Mouse (Mus musculus): Measurements from ENCODE around the gene Tnik.

The Tnik gene

GRCm38 (mm10) chr3:28616386-28616785 lies 353.4 kb downstream of the Tnik start:
- DNase-seq (ENCODE audit: low spot score) = no peak

GRCm38 (mm10) chr3:28617008-28617627 lies 354.1 kb downstream of the Tnik start:
- DNase-seq (ENCODE audit: low spot score) = no peak

- no peak for DNase-seq (ENCODE audit: low spot score)
Observed at GRCm38 (mm10) chr3:28621792-28622191, 358.8 kb downstream of the Tnik start.

GRCm38 (mm10) chr3:28626816-28627215 lies 363.8 kb downstream of the Tnik start:
- no peak for DNase-seq (ENCODE audit: low spot score)

GRCm38 (mm10) chr3:28636778-28637177 lies 373.8 kb downstream of the Tnik start:
- DNase-seq (ENCODE audit: low spot score) = no peak

GRCm38 (mm10) chr3:28638957-28639356 lies 375.9 kb downstream of the Tnik start:
- DNase-seq (ENCODE audit: low spot score) = peak; percentile 23

- no peak for DNase-seq (ENCODE audit: low spot score)
Observed at GRCm38 (mm10) chr3:28643252-28643947, 380.4 kb downstream of the Tnik start.

GRCm38 (mm10) chr3:28652574-28652973 lies 389.6 kb downstream of the Tnik start:
- no peak for DNase-seq (ENCODE audit: low spot score)

- no peak for DNase-seq (ENCODE audit: low spot score)
Observed at GRCm38 (mm10) chr3:28653043-28653442, 390.0 kb downstream of the Tnik start.

- no peak for DNase-seq (ENCODE audit: low spot score)
Observed at GRCm38 (mm10) chr3:28654740-28655139, 391.7 kb downstream of the Tnik start.

GRCm38 (mm10) chr3:28658349-28658748 lies 395.3 kb downstream of the Tnik start:
- DNase-seq (ENCODE audit: low spot score) = no peak

GRCm38 (mm10) chr3:28680851-28681250 lies 417.8 kb downstream of the Tnik start:
- no peak for DNase-seq (ENCODE audit: low spot score)

- DNase-seq (ENCODE audit: low spot score) = no peak
Observed at GRCm38 (mm10) chr3:28681866-28682265, 418.9 kb downstream of the Tnik start.

- no peak for DNase-seq (ENCODE audit: low spot score)
Observed at GRCm38 (mm10) chr3:28682411-28682810, 419.4 kb downstream of the Tnik start.

- DNase-seq (ENCODE audit: low spot score) = no peak
Observed at GRCm38 (mm10) chr3:28685510-28685909, 422.5 kb downstream of the Tnik start.

GRCm38 (mm10) chr3:28694811-28695210 lies 431.8 kb downstream of the Tnik start:
- DNase-seq (ENCODE audit: low spot score) = no peak

- no peak for DNase-seq (ENCODE audit: low spot score)
Observed at GRCm38 (mm10) chr3:28695608-28696007, 432.6 kb downstream of the Tnik start.

GRCm38 (mm10) chr3:28696162-28696561 lies 433.1 kb downstream of the Tnik start:
- no peak for DNase-seq (ENCODE audit: low spot score)

- DNase-seq (ENCODE audit: low spot score) = no peak
Observed at GRCm38 (mm10) chr3:28697797-28698196, 434.8 kb downstream of the Tnik start, which contains the start of gene Slc2a2. Gene Slc2a2, plus strand, starts transcription at chr3:28697903.

- no peak for DNase-seq (ENCODE audit: low spot score)
Observed at GRCm38 (mm10) chr3:28699601-28700000, 436.6 kb downstream of the Tnik start.

- DNase-seq (ENCODE audit: low spot score) = no peak
Observed at GRCm38 (mm10) chr3:28705522-28706137, 442.6 kb downstream of the Tnik start.

GRCm38 (mm10) chr3:28706736-28707135 lies 443.7 kb downstream of the Tnik start:
- DNase-seq (ENCODE audit: low spot score) = no peak

GRCm38 (mm10) chr3:28709740-28710139 lies 446.7 kb downstream of the Tnik start:
- DNase-seq (ENCODE audit: low spot score) = no peak

Data from testis, postnatal 14 days (tissue).